12 mouse cellular contexts compared by ENCODE assay signal in the genomic region with DNA sequence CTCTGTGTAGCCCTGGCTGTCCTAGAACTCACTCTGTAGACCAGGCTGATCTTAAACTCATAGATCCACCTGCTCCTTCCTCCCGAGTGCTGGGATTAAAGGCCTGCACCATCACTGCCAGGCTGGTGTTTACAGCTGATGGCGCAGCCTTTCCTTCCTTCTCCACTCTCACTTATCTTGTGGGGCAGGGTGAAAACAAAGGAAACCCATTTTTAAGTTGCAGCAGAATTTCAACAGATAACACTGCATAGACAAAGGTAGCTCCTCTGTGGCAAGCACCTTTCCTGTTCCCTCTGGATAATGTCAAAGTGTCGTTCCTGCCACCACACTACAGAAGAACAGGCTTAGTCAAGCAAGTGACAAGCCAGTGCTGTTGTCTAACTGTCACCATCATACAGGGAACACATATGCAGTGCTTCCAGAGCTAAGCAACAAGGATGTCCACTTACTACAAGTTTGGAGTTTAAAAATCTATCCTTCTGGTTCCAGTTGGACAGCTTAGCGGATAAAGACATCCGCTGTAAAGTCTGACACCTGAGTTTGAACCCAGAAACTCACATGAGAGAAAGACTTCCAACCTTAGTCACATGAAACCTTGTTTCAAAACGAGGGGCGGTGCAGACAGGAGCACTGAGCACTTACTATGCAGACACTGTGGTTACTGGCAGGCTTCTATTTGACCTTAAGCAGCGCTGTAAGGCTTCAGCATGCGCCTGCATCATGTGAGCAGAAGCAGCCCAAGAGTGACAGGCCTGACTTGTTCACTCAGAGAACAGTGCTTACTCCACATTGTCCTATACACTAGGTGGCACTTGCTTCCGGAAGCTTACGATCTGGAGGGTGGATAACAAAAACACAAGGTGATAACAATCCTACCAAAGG. TPM values are rescaled to one million over a fixed set of nuclear protein-coding genes. Genes with fewer than 3 reads are reported as not detected.
DNase-seq lines count a peak whose midpoint lies in the region; ATAC-seq and TF ChIP-seq lines count a peak whose summit lies in the region.
"Had no signal": no experiment of that assay in that cellular context is flagged by ENCODE, and none has a peak within 500 bp of the region (broad histone marks: within the 10 kb centered on the region; RNA-seq: fewer than 3 reads in every experiment).

No protein-coding gene starts in this region.

- no peak overlapping the region for H3K9ac ChIP-seq in kidney, embryonic 16.5 days (replicated peaks; ENCODE audit: low read length)
- H3K9ac ChIP-seq in intestine, embryonic 16.5 days (ENCODE audit: low read depth, low read length) = no peak overlapping the region
- H3K9ac ChIP-seq: hindbrain, embryonic 14.5 days; lung, embryonic 14.5 days had no signal

- TF ChIP-seq POLR2A in kidney, adult 2 months (IDR thresholded peaks at IDR 0.05; ENCODE audit: low read depth, low read length) = no peak

- DNase-seq in kidney, adult 2 months = peak; percentile 24
- DNase-seq in ZHBTc4 (ENCODE audit: low read depth, low spot score) = peak; percentile 27
- peak; percentile 8 to 41 for DNase-seq in lung, postnatal 4 days
- no peak for DNase-seq in gastrocnemius, adult 2 months
- DNase-seq in urinary bladder, adult 18-20 months (ENCODE audit: low spot score in 2 of 2) = no peak
- DNase-seq: cerebellum, adult 11-12 months; gastrocnemius, postnatal 14 days; lung, embryonic 14.5 days had no signal

- H3K27ac ChIP-seq in kidney, adult 2 months (ENCODE audit: insufficient read depth, low read depth, low read length) = no peak overlapping the region
- H3K27ac ChIP-seq in kidney, embryonic 16.5 days (ENCODE audit: low read length) = no peak overlapping the region
- H3K27ac ChIP-seq in intestine, embryonic 16.5 days (ENCODE audit: low read length) = peak overlapping the region; percentile 77
- H3K27ac ChIP-seq in gastrocnemius, adult 2 months = no peak overlapping the region
- H3K27ac ChIP-seq: hindbrain, embryonic 14.5 days had no signal

- no peaks in the 10 kb centered on the region for H3K9me3 ChIP-seq in kidney, embryonic 16.5 days (ENCODE audit: low read length)
- no peaks in the 10 kb centered on the region for H3K9me3 ChIP-seq in intestine, embryonic 16.5 days (ENCODE audit: control insufficient read depth, low read length)

- no peak overlapping the region for H3K4me2 ChIP-seq in kidney, embryonic 16.5 days (replicated peaks; ENCODE audit: low read depth, low read length)
- 0 out of 2 replicates have a peak overlapping the region, but pooled peaks have one; percentile 18 for H3K4me2 ChIP-seq in intestine, embryonic 16.5 days (ENCODE audit: low read depth, low read length)
- H3K4me2 ChIP-seq: hindbrain, embryonic 14.5 days; lung, embryonic 14.5 days had no signal

- no peak for ATAC-seq in kidney, embryonic 16.5 days (ENCODE audit: low FRiP score, low TSS enrichment)
- ATAC-seq in intestine, embryonic 16.5 days = peak; percentile 87
- no peak for ATAC-seq in cerebellum, adult (ENCODE audit: insufficient number of reproducible peaks, low FRiP score, low TSS enrichment)

- no peak for TF ChIP-seq CTCF in kidney, adult 2 months (conservative IDR thresholded peaks at IDR 0.05; ENCODE audit: insufficient read depth, insufficient read length, low read depth, low read length)
- no peak for TF ChIP-seq CTCF in gastrocnemius, adult 2 months (IDR thresholded peaks at IDR 0.05)

- no peaks in the 10 kb centered on the region for H3K27me3 ChIP-seq in kidney, adult 2 months (replicated peaks; ENCODE audit: control insufficient read depth, insufficient read depth, low read length)
- no peaks in the 10 kb centered on the region for H3K27me3 ChIP-seq in kidney, embryonic 16.5 days (ENCODE audit: insufficient read depth, low read length)
- H3K27me3 ChIP-seq in intestine, embryonic 16.5 days (replicated peaks; ENCODE audit: control insufficient read depth, insufficient read depth, low read length) = no peaks in the 10 kb centered on the region

- intact Hi-C loops in gastrocnemius, adult 2 months (cut with DNase I) = no loop called here

- H3K4me1 ChIP-seq in kidney, adult 2 months (ENCODE audit: control insufficient read depth, insufficient read depth, low read length) = peaks cover 6% of the 10 kb centered on the region
- H3K4me1 ChIP-seq in kidney, embryonic 16.5 days (ENCODE audit: insufficient read depth, low read length) = 0 out of 2 replicates have a peak, but pooled peaks cover 3% of the 10 kb centered on the region
- peaks cover 13% of the 10 kb centered on the region; the same call in 1 of the 2 replicates for H3K4me1 ChIP-seq in intestine, embryonic 16.5 days (ENCODE audit: control insufficient read depth, insufficient read depth, low read length)

- H3K4me3 ChIP-seq in kidney, adult 2 months (ENCODE audit: insufficient read depth, low read depth, low read length) = no peak overlapping the region
- no peak overlapping the region for H3K4me3 ChIP-seq in kidney, embryonic 16.5 days (ENCODE audit: low read length)
- no peak overlapping the region for H3K4me3 ChIP-seq in intestine, embryonic 16.5 days (ENCODE audit: low read length)
- no peak overlapping the region for H3K4me3 ChIP-seq in gastrocnemius, adult 2 months

- 64% methylated on average over 11 of the region's 11 CpGs for WGBS in kidney, adult 2 months
- 87% methylated on average over 11 of the region's 11 CpGs for WGBS in kidney, embryonic 16.5 days
- 73% methylated on average over 11 of the region's 11 CpGs for WGBS in intestine, embryonic 16.5 days

- H3K36me3 ChIP-seq in kidney, adult 2 months (ENCODE audit: control insufficient read depth, insufficient read depth, low read length) = peaks cover 9% of the 10 kb centered on the region
- H3K36me3 ChIP-seq in kidney, embryonic 16.5 days (ENCODE audit: insufficient read depth, low read length) = peaks cover 19% of the 10 kb centered on the region
- peaks cover 10% of the 10 kb centered on the region; the same call in 1 of the 2 replicates for H3K36me3 ChIP-seq in intestine, embryonic 16.5 days (ENCODE audit: control insufficient read depth, insufficient read depth, low read length)

RNA-seq across cellular contexts. Expression of gene Stx12, which starts 10.6 kb away (rescaled TPM):
- polyA plus RNA-seq in kidney, adult 2 months (2012; rRNA removed) = 15.2 and 21.0 TPM in 2 replicates
- 59.9 and 61.8 TPM in 2 replicates for polyA plus RNA-seq in kidney, embryonic 16.5 days (2015; fragmentation: Nextera tagmentation; extraction: Ambion mirVana)
- polyA plus RNA-seq in intestine, embryonic 16.5 days (2015; fragmentation: Nextera tagmentation; extraction: Ambion mirVana) = 54.3 and 55.0 TPM in 2 replicates
- 10 to 100 TPM; 24.1 to 25.7 TPM for total RNA-seq in gastrocnemius, adult 2 months (2021)

RNA-seq across cellular contexts. Expression of gene Ppp1r8, which starts 30.8 kb away (rescaled TPM):
- 25.2 TPM in 2 replicates for polyA plus RNA-seq in kidney, adult 2 months (2012; rRNA removed)
- polyA plus RNA-seq in kidney, embryonic 16.5 days (2015; fragmentation: Nextera tagmentation; extraction: Ambion mirVana) = 72.9 and 77.2 TPM in 2 replicates
- polyA plus RNA-seq in intestine, embryonic 16.5 days (2015; fragmentation: Nextera tagmentation; extraction: Ambion mirVana) = 50.8 and 60.2 TPM in 2 replicates
- total RNA-seq in gastrocnemius, adult 2 months (2021) = 10 to 100 TPM; 13.6 to 14.8 TPM

RNA-seq across cellular contexts. Expression of gene Fam76a, which starts 48.6 kb away (rescaled TPM):
- 15.9 and 16.6 TPM in 2 replicates for polyA plus RNA-seq in kidney, adult 2 months (2012; rRNA removed)
- 37.7 and 42.8 TPM in 2 replicates for polyA plus RNA-seq in kidney, embryonic 16.5 days (2015; fragmentation: Nextera tagmentation; extraction: Ambion mirVana)
- polyA plus RNA-seq in intestine, embryonic 16.5 days (2015; fragmentation: Nextera tagmentation; extraction: Ambion mirVana) = 40.5 and 45.6 TPM in 2 replicates
- total RNA-seq in gastrocnemius, adult 2 months (2021) = 10 to 100 TPM; 23.5 to 29.9 TPM

Comparison
In these comparisons a context has a peak if more than half of its experiments do, and no peak if none do; other contexts are left out.
1. DNase-seq: peak in kidney, adult 2 months (single experiment), ZHBTc4 (single experiment) and lung, postnatal 4 days (2 of 2); none in gastrocnemius, adult 2 months (single experiment) and urinary bladder, adult 18-20 months (0 of 2).